Mouse (Mus musculus): ENCODE measurements around the gene Tsc22d3. TPM values are rescaled to one million over a fixed set of nuclear protein-coding genes. Genes with fewer than 3 reads are reported as not detected.
"Not testable (repeated sequence)": the region's sequence is repeated elsewhere in the genome, so short reads cannot be mapped to it uniquely, and the experiment has no call there.

The Tsc22d3 gene
- total and polyA plus RNA-seq, 2 experiments from 2014 or later = 92.2 to 114 TPM

DNA sequence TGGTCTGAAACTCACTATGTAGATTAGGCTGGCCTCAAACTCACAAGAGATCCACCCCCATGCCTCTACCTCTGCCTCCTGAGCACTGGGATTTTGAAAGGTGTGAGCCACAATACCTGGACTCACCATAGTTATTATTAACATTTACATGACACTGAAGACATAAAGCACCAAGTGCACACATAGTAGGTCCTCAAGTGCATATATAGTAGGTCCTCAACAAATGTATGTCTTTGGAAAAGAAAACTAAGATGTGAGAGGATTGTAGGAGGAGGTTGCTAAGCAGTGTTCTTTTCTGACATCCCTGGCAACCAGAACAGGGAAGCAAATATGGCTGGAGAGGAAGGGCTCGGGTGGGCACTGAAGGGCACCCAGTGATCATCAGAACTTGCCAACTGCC lies 93.1 kb downstream of the Tsc22d3 start:
- DNase-seq (no peak), ATAC-seq (no peak)
- no peak overlapping the region for H3K9ac ChIP-seq
- no peak for TF ChIP-seq CTCF (IDR thresholded peaks at IDR 0.05; ENCODE audit: low read depth)
- H3K9me3 ChIP-seq (ENCODE audit: low read length) = no peaks in the 10 kb centered on the region
- H3K36me3 ChIP-seq (ENCODE audit: insufficient read depth) = no peaks in the 10 kb centered on the region
- H3K4me1 ChIP-seq (ENCODE audit: insufficient read depth) = no peaks in the 10 kb centered on the region
- H3K27me3 ChIP-seq (ENCODE audit: insufficient read depth, low read length) = no peaks in the 10 kb centered on the region; the same call in 1 of the 2 replicates
- H3K27ac ChIP-seq (ENCODE audit: low read depth, low read length) = no peak overlapping the region
- H3K4me3 ChIP-seq (ENCODE audit: low read depth, low read length) = no peak overlapping the region
- WGBS = 81% methylated on average over 1 of the region's 1 CpGs
- H3K4me2 ChIP-seq (ENCODE audit: low read depth) = no peak overlapping the region

GRCm38 (mm10) chrX:140506436-140507180 lies 93.9 kb downstream of the Tsc22d3 start:
- WGBS = 54% methylated on average over 6 of the region's 6 CpGs
- Histone ChIP-seq H3K9ac (no peak overlapping the region), H3K27ac (ENCODE audit: low read depth, low read length) (no peak overlapping the region), H3K4me1 (ENCODE audit: insufficient read depth) (no peaks in the 10 kb centered on the region), H3K9me3 (ENCODE audit: low read length) (no peaks in the 10 kb centered on the region), H3K36me3 (ENCODE audit: insufficient read depth) (no peaks in the 10 kb centered on the region), H3K27me3 (ENCODE audit: insufficient read depth, low read length) (no peaks in the 10 kb centered on the region; the same call in 1 of the 2 replicates), H3K4me2 (ENCODE audit: low read depth) (no peak overlapping the region), H3K4me3 (ENCODE audit: low read depth, low read length) (no peak overlapping the region)
- TF ChIP-seq CTCF (IDR thresholded peaks at IDR 0.05; ENCODE audit: low read depth) = no peak
- DNase-seq (no peak), ATAC-seq (no peak)

DNA sequence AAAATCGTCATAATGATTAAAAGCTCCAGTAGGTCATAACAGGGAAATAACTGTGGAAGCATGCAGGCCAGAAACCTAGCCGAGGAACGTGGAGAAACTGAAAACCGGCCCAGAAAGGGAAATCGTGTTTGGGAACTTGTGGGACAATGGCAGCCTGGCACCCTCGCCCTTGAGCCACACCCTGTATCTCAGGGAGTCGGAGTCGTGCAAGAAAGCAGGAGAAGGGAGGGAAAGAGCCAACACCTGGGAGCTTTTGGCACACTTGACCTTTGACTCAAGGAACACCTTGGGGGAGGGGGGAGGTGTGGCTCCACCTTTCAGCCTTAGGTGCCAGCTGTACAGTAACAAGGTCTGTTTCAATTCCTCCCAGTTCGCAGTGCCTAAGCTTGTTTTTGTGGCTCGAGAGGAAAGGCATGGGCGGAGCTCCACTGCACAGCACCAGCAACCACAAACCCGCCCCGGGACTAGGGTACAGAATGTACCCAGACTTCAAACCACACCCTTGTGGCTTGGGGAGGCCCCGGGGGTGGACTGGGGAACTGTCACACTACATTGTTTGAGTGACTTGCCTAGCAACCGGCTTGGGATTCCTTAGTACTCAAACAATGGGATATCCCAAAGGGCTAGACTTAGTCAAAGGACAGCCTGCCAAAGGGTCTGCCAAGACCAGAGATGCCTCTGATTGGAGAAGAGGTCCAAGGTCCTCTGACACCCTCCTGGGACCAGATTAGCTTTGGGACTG lies 94.8 kb downstream of the Tsc22d3 start:
- ATAC-seq = peak; percentile 42; the same call in 1 of the 2 replicates
- H3K9me3 ChIP-seq (ENCODE audit: low read length) = no peaks in the 10 kb centered on the region
- H3K36me3 ChIP-seq (ENCODE audit: insufficient read depth) = no peaks in the 10 kb centered on the region
- no peak overlapping the region for H3K27ac ChIP-seq (ENCODE audit: low read depth, low read length)
- TF ChIP-seq CTCF (IDR thresholded peaks at IDR 0.05; ENCODE audit: low read depth) = no peak
- H3K4me1 ChIP-seq (ENCODE audit: insufficient read depth) = no peaks in the 10 kb centered on the region
- no peak overlapping the region for H3K4me2 ChIP-seq (ENCODE audit: low read depth)
- DNase-seq = no peak
- H3K27me3 ChIP-seq (ENCODE audit: insufficient read depth, low read length) = no peaks in the 10 kb centered on the region
- 62% methylated on average over 15 of the region's 15 CpGs for WGBS
- no peak overlapping the region for H3K4me3 ChIP-seq (ENCODE audit: low read depth, low read length)
- H3K9ac ChIP-seq = no peak overlapping the region

GRCm38 (mm10) chrX:140503905-140504304 lies 96.6 kb downstream of the Tsc22d3 start:
- Histone ChIP-seq H3K4me2 (ENCODE audit: low read depth) (no peak overlapping the region), H3K27ac (ENCODE audit: low read depth, low read length) (no peak overlapping the region), H3K4me3 (ENCODE audit: low read depth, low read length) (no peak overlapping the region), H3K27me3 (ENCODE audit: insufficient read depth, low read length) (no peaks in the 10 kb centered on the region), H3K9me3 (ENCODE audit: low read length) (no peaks in the 10 kb centered on the region), H3K4me1 (ENCODE audit: insufficient read depth) (no peaks in the 10 kb centered on the region), H3K9ac (no peak overlapping the region), H3K36me3 (ENCODE audit: insufficient read depth) (no peaks in the 10 kb centered on the region)
- DNase-seq (peak; percentile 29), ATAC-seq (peak; percentile 20; the same call in 1 of the 2 replicates)
- WGBS = 23% methylated on average over 7 of the region's 7 CpGs
- TF ChIP-seq CTCF (IDR thresholded peaks at IDR 0.05; ENCODE audit: low read depth) = peak; percentile 41; the same call in 1 of the 2 replicates

DNA sequence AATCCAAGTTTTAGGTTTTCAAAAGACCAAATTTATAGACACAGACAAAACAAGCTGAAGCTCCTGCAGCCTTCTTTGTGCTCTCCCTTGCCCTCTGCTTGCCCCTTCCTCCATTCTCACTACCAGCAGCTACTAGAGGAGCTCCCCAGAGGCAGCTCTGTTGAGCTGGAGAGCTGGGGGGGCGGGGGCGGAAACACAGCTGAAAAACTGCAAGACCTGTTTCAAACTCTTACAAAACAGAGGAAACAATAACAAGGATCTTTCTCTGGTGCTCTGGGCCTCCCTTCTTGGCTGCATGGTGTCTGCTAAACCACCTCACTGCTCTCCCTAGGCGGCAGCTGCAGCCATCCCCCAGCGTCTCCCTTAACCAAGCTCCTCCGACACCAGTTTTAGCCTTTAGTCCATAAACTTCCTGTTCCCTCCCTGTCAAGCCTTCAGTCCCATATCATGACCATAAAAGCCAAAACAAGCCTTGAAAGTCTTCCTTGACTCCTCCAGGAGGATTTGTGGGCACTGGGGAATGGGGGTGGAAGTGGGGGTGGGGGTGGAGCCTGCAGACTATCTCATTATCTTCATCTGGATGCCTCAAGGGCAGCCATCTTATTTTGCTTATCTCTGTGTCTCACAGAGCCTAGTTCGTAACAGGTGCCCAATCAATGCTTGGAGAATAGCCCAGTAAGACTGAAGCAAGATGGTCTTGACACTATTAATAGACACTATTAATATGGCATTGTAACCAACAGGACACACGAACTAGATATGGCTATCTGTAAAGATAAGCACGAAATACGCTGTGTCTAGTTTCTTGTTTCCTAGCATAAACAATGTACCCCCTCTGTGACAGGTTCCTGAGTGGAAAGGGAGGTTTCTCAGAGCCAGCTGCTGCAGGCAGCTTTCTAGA lies 98.8 kb downstream of the Tsc22d3 start:
- Histone ChIP-seq H3K27me3 (ENCODE audit: insufficient read depth, low read length) (no peaks in the 10 kb centered on the region), H3K4me2 (ENCODE audit: low read depth) (no peak overlapping the region), H3K4me3 (ENCODE audit: low read depth, low read length) (no peak overlapping the region), H3K27ac (ENCODE audit: low read depth, low read length) (no peak overlapping the region), H3K9me3 (ENCODE audit: low read length) (no peaks in the 10 kb centered on the region), H3K4me1 (ENCODE audit: insufficient read depth) (no peaks in the 10 kb centered on the region), H3K9ac (no peak overlapping the region), H3K36me3 (ENCODE audit: insufficient read depth) (no peaks in the 10 kb centered on the region)
- no peak for ATAC-seq
- 76% methylated on average over 9 of the region's 9 CpGs for WGBS
- no peak for TF ChIP-seq CTCF (IDR thresholded peaks at IDR 0.05; ENCODE audit: low read depth)
- no peak for DNase-seq

- no peaks in the 10 kb centered on the region for H3K4me1 ChIP-seq (ENCODE audit: insufficient read depth)
- H3K4me2 ChIP-seq (ENCODE audit: low read depth) = no peak overlapping the region
- WGBS = 81% methylated on average over 5 of the region's 5 CpGs
- no peaks in the 10 kb centered on the region for H3K27me3 ChIP-seq (ENCODE audit: insufficient read depth, low read length)
- H3K27ac ChIP-seq (ENCODE audit: low read depth, low read length) = no peak overlapping the region
- DNase-seq (no peak), ATAC-seq (no peak)
- H3K9ac ChIP-seq = no peak overlapping the region
- no peaks in the 10 kb centered on the region for H3K9me3 ChIP-seq (ENCODE audit: low read length)
- no peaks in the 10 kb centered on the region for H3K36me3 ChIP-seq (ENCODE audit: insufficient read depth)
- no peak overlapping the region for H3K4me3 ChIP-seq (ENCODE audit: low read depth, low read length)
- TF ChIP-seq CTCF (IDR thresholded peaks at IDR 0.05; ENCODE audit: low read depth) = no peak
These were observed 100.2 kb downstream of the Tsc22d3 start for GRCm38 (mm10) chrX:140500306-140500705.

GRCm38 (mm10) chrX:140498431-140498830 lies 102.0 kb downstream of the Tsc22d3 start:
- 54% methylated on average over 4 of the region's 4 CpGs for WGBS
- not testable (repeated sequence) for H3K27ac ChIP-seq (ENCODE audit: low read depth, low read length); H3K4me1 ChIP-seq (ENCODE audit: insufficient read depth); H3K9ac ChIP-seq; H3K27me3 ChIP-seq (ENCODE audit: insufficient read depth, low read length); H3K4me2 ChIP-seq (ENCODE audit: low read depth); H3K9me3 ChIP-seq (ENCODE audit: low read length); H3K4me3 ChIP-seq (ENCODE audit: low read depth, low read length); ATAC-seq; H3K36me3 ChIP-seq (ENCODE audit: insufficient read depth); DNase-seq

Data from forebrain, postnatal 0 days (tissue).